Mouse (Mus musculus): ENCODE data around the gene Adcy1.

The Adcy1 gene

DNA sequence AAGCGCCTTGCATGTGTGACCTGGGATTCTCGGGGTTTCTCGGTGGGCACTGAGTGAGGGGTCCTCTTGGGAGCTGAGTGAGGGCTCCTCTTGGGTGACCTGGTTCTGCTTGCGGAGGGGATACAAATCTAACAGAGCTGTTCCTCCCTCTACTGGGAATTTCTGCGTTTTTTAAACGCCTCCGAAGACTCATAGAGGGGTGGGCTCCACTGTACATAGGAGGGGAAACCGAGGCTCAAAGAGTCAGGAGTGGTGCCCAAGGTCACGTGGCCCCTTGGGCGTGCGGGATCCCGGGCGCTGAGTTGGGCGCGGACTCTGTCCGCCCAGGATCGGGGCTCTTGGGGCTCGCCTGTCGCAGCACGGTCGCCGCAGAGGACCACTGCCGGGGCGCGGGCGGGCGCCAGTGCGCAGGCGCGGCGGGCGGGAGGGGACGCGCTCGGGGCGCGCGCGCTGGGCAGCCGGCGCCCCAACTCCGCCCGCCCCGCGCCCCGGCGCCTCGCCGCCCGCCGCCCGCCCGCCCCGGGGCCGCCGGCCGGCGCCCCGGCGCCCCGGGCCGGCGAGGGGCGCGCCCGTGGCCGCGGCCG, at the start of gene Adcy1:
Adcy1 (plus strand) TSS at position 489 of the 584 bp plus-strand sequence.
- no peak for DNase-seq (ENCODE audit: low spot score in 2 of 2)

DNA sequence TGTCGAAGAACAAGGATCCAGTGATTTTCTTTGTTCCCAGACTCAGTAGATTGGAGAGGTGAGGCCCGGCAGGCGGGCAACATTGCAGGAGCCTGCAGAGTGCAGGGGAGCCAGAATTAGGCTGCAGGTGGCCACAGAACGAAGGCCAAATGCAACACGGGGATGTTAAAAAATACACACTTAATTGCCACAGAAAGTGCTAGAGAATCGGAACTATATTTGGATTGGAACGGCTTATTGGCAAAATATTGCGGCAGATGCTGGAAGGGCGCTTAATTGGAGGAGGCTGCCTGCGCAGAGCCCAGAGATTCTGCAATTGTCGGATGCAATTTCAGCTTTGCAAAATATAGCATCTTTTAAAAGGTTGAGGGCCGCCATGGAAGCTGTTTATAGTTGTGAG, 46.4 kb upstream of the Adcy1 start:
- peak in 1 of 2 experiments; percentile 33 for DNase-seq (ENCODE audit: low spot score in 2 of 2)

DNA sequence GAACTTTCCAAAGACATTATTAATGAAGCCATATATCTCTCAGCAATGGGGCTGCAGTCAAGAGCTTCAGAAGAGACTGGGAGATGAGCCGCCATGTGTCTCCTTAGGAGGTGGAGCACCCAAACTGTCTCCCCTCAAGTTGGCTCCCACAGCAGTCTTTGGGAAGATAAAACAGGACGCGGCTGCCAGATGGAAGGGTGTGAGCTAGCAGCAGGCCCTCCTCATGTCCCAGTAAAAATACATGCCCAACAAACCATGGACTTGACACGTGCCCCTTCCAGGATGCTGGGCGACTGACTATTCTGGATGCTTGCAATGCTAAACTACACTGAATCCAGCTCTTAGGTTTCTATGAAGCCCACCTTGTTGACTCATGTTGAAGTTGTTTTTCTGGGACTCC, 45.2 kb upstream of the Adcy1 start:
- DNase-seq (ENCODE audit: low spot score in 2 of 2) = peak; percentile 37 to 43

DNA sequence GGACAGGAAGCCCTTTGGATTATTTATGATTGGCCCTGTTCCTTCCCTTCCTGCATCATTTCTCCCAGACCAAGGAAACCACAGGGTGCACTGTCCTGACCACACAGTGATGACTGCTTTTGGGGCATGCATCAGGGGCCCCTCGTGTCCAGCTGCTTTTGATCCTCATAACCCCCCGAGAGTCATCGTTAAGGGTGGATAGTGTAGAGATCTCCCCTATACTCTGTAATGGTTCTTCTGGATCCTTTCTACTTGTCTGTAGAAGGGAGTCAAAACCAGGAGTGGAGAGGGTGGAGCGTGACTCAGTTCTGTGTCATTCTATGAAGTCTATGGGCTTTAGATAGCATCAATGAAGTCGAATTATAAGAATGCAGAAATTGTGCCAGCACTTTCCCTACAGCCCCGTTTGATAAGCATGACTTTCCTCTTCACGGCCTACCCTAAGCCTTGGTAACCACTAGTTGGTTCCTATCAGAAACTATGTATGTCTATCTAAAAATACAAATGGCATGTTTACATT, 44.2 kb upstream of the Adcy1 start:
- peak; percentile 36 for DNase-seq (ENCODE audit: low spot score in 2 of 2)

DNA sequence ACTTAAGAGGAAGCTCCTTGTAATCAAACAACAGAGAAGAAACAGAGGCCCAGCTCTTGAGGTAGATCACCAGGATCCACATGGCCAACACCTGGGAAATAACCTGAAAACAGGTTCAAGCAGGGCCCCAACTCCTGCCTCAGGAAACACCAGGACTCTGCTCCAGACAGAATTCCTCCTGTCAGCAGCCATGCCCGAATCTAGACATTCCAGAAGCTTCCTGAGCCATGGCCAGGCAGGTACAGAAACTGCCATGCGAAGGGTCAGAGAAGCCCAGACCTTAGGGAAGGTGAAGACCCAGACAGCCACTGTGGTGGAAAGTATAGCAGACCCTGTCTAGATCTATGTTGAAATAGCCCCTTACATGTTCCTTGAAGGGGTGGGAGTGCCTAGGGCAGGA, 30.2 kb upstream of the Adcy1 start:
- DNase-seq (ENCODE audit: low spot score in 2 of 2) = no peak

DNA sequence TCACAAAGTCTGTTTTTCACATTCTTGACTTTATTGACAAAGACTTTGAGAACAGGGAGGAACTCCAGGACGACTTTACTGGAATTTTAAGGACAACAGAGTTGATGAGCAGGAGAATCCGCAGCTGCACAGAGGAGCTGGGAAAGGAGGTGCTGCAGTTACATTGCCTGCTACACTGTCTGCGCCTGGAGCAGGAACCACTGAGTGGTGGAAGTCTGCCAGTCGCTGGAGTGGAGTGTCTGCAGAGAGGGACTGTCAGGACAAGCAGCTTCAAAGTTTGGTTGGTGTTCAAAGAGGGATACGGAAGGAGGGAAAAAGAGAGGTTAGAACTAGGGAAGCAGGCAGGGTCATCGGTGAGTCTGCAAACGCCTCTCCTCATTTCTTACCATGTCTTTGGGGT, 23.6 kb upstream of the Adcy1 start:
- DNase-seq (ENCODE audit: low spot score in 2 of 2) = no peak

DNA sequence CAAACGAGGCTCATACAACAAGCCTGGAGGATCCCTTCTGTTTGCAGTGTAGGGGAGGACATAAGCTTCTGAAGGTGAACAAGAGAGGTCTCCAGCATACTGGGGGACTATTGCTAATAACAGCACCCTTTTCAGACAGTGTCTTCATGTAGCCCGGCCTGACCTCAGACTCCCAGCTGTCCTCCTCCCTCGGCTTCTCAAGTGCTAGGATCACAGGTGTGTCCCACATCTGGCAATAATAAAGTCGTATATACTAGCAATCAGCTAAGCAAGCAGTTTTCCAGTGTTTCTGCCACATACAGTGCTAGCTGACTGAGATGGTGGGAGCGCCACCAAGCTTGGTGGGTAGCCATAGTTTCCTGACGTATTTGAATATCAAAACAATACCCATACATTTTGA, 22.5 kb upstream of the Adcy1 start:
- DNase-seq (ENCODE audit: low spot score in 2 of 2) = no peak

DNA sequence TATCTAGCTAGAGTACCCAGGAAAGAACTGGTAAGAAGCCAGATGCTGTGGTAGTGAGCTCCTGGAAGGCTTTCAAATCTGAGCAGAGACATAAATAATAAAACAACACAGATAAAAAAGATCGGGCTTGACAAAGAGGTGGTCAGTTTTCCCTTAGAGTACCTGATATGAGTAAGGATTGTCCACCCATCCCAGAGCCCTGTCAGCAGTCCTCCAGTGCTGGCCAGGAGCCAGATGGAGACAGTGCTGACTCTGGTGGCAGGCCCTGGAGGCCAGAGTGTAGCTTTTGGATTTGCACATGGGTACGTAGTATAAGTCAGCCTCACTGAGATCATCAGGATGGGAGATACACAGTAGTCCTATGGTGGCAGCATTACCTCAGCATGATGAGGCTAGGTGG, 16.1 kb upstream of the Adcy1 start:
- no peak for DNase-seq (ENCODE audit: low spot score in 2 of 2)

DNA sequence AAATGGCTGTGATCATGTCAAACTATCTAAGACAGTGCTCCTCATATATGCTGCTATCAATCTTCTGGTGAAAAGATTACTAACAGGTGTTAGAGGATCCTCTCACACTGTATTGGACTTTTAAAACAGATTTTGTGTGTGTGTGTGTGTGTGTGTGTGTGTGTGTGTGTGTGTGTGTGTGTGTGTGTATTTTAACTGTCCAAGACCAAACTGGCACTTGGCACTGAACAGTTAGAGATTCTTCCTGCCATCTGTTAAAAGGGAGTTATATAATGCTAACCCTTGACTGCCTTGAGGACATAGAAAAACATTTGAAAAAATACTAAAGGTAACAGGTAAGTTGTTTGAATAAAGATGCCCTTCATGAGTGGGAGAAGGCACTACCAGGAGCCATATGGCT, 15.7 kb upstream of the Adcy1 start:
- DNase-seq (ENCODE audit: low spot score in 2 of 2) = no peak

DNA sequence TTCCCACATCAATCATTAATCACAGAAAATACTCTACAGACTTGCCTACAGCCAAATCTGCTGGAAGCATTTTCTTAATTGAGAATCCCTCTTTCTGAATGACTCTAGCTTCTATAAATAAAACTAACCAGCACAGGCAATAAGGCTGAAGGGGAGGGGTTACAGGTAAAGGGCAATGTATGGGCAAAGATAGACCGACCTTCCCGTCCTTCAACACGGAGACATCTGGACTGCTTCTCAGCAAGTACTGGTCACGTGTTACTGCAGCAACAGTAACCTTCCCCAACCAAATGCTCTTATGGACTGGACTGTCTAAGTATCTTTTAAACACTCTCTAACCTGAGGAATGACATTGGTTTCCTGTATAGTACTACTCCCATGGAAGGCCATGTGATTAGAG, 9.6 kb upstream of the Adcy1 start:
- DNase-seq (ENCODE audit: low spot score in 2 of 2) = no peak

DNA sequence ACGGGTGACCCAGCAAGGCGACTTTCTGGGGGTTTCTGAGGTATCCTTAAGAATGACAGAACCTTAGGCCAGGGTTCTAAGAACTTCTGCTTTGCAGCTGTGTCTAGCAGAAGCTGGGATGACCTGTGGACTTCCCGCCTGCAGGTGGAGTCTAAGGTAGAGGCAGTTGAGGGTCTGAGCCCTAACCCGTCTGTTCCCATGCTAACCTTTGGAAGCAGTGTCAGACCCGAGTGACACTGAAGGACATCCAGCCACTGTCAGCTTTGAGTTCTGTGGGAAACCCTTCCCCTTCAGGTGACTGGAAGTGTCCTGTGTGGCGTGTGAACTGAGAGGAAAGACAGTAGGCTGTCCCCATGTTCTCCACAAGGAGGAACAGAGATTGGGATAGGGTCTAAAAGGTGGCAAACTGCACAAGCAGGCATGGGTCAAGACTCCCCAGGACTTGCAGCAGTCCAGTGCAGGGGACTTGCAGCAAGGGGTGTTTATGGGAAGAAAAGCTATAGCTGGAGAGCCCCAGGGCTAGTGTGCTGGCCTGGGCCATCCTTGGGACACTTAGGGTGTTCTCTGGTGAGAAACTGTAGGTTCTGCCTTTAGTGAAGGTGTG, 8.5 kb upstream of the Adcy1 start:
- no peak for DNase-seq (ENCODE audit: low spot score in 2 of 2)

DNA sequence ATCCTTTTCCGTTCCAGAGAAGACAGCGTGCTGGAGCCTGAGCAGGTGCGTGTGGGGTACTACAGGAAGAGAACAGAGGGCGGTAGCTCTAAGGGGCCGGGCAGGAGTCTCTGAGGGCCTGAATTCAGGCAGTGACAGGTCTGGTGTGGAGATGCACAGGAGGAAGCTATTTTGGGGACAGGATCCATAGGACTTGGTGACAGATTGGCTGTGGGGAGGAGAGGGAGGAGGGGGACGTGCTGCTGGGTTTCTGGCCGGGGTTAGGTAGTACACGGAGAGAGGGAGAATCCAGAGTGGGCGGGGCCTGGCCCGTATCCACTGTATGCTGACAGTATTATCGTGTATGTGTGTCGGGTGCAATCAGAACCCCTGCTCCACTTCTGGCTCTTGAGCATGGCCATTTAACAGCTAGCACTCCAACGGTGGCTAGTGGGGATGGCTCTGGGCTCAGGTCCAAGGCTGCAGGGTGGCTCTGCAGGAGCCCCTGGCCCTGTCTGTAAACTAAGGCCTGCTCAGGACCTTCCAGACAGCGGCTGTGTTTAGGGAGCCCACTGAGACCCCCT, 7.8 kb upstream of the Adcy1 start:
- peak; percentile 71 to 75 for DNase-seq (ENCODE audit: low spot score in 2 of 2)

DNA sequence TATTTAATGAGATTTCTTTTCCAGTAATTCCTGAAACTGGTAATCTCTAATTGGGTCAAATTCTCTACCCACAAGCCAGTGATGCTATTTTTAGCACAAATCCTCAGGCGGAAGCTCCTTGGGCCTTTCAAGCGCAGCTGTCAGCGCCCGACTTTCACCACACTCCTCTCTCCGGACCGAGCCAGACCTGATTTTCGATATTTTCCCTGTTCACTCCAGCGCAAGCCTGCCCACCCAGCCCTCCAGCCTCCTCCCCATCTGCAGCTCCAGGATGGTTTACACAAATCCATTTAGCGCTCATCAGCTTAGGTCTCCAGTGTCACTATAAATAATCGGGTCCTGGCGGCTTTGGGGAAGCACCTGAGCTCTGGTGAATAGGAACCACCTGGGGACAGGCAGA, 7.2 kb upstream of the Adcy1 start:
- DNase-seq (ENCODE audit: low spot score in 2 of 2) = no peak

DNA sequence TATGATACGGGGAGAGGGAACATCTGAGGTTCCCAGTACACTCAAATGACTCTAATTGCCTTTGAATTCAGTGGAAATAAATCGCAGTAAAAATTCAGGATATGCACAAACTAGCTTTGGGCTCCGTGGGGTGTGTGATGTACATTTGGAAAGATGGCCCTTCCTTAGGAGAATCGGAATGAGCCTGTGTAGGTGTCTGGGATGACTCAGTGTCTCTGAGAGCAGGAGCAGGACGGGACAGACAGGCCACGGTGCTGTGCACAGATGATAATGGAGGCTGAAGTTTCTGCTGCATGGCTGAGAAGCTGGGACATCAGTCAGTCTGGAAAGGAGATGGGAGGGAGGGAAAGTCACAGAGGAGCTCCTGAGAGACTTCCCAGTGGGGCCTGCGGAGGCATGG, 5.5 kb upstream of the Adcy1 start:
- DNase-seq (ENCODE audit: low spot score in 2 of 2) = no peak

DNA sequence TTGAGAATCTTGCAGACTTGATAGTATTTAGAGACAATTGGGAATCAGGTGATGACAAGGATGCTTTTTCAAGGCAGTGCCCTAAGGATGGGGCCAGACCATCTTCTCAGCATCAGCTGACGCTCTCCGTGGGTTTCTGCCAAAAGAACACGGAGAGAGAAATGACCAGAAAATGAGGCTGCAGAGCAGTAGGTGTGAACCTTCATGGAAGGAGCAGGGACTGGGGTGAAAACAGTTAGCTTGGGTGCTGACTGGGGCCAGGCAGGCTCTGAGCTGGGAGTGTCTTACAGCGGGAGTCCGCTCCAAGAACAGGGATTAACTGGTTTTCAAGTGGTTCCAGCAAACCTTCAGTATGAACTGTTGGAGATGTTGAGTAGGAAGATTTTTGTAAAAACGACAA, 1.3 kb upstream of the Adcy1 start:
- DNase-seq (ENCODE audit: low spot score in 2 of 2) = no peak

DNA sequence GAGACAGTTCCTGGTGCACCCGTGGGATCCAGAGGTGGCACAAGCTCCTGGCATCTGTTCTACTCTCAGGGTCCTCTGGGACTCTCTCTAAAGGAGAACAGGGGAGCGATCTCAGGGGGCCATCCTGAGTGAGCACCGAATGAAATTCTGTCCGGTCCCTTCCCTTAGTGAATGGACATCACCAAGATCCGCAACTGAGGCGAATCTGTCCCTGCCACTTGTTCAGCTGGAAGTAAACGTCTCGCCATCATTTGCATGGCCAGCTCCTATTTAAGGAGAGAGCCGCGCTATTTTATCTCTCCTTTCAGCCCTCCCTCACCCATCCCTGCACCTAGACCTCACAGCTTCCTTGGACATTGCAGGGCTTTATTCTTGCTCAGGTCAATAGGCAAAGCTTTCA, 723 bp upstream of the Adcy1 start:
- DNase-seq (ENCODE audit: low spot score in 2 of 2) = no peak

DNA sequence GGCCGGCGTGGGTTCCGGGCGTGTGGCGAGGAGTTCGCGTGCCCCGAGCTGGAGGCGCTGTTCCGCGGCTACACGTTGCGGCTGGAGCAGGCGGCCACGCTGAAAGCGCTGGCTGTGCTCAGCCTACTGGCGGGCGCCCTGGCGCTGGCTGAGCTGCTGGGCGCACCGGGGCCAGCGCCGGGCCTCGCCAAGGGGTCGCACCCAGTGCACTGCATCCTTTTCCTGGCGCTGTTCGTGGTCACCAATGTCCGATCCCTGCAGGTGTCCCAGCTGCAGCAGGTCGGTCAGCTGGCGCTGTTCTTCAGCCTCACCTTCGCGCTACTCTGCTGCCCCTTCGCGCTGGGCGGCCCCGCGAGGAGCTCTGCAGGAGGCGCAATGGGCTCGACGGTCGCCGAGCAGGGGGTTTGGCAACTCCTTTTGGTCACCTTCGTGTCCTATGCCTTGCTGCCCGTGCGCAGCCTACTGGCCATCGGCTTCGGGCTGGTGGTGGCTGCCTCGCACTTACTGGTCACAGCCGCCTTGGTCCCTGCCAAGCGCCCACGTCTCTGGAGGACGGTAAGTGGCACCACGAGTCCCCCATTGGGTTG, 485 bp downstream of the Adcy1 start:
- no peak for DNase-seq (ENCODE audit: low spot score in 2 of 2)

DNA sequence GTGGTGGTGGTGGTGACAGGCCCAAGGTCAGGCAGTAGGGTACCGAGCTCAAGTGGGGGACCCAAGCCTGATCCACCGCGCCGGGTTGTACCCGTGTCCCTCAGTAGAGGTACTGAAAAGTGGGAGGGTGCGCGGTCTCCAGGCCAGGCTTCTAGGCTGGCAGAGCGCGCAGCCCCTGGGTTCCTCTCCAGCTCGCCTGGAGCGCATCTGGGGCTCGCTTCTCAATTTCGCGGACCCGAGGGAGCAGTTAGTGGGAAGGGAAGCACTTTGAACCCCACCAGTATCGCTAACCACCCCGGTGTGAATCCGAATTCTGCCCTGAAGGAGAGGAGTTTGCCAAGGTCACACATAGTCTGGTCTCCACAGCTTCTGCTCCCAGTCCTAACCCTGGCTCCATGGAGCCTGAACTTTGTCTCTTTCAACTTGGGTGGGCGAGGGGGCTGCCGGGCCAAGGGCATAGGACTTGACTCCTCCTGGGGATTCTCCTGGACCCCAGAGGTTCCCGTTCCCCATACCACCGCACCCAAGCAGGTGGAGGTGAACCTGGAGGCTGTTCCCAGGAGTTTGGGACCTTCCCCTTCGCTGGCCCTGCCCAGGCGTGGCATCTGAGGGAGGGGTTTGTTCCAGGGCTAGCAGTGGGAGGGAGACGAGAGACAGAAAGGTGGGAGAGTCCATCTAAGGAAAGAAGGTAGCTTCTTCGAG, 1.3 kb downstream of the Adcy1 start:
- DNase-seq (ENCODE audit: low spot score in 2 of 2) = no peak

DNA sequence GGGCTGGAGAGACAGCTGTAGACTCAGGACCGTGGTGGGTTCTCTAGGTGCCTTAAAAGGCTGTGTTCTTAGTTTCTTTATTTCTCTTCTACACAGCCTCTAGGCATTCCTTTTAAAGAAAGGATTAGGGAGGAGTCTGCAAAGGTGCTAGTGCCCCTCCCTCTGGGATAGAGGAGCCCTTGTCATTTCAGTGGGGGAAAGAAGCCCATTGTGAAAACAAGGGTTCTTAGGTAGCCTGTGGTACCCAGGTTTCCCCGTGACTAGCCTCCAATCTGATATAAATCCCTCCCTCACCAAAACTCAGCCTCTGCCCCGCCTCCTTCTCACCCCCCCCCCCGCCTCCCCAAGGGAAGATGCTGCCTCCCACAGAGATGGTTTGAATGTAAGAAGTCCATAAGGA, 2.1 kb downstream of the Adcy1 start:
- DNase-seq (ENCODE audit: low spot score in 2 of 2) = no peak

DNA sequence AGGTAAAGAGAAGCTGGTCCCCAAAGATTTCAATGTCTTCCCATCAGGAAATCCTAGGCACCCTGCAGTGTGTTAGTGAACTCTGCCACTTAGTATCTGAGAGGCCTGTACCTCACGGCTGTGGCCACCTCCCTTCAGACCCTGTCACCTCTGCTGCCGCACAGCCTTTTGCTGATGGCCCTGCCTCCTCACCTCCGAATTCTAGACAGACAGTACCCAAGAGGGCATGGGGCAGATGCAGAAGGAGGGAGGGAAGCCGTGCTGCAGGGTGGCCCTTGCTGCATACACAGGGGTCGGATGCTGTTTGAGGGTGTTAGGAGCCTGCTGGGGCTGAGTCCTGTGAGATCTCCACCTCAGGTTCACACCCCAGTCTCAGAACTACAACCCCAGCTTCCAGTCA, 2.6 kb downstream of the Adcy1 start:
- no peak for DNase-seq (ENCODE audit: low spot score in 2 of 2)

DNA sequence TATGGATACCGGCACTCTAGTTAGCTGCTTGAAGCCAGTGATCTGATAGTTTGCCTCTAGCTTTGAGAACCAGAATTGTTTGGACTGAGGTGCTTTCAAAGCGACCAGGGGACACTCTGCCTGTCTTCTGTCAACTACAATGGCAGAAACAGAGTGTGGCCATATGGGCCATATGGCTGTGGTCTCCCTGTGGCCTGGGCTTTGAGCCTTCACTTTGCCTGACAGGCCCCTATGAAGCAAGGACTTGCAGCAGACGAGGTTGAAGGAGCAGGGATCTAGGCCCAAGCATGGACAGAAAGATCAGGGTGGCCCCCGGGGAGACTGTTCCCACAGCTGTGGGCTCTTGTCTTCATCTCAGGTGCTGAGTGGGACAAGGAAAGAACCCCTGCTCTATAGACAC, 4.0 kb downstream of the Adcy1 start:
- no peak for DNase-seq (ENCODE audit: low spot score in 2 of 2)

DNA sequence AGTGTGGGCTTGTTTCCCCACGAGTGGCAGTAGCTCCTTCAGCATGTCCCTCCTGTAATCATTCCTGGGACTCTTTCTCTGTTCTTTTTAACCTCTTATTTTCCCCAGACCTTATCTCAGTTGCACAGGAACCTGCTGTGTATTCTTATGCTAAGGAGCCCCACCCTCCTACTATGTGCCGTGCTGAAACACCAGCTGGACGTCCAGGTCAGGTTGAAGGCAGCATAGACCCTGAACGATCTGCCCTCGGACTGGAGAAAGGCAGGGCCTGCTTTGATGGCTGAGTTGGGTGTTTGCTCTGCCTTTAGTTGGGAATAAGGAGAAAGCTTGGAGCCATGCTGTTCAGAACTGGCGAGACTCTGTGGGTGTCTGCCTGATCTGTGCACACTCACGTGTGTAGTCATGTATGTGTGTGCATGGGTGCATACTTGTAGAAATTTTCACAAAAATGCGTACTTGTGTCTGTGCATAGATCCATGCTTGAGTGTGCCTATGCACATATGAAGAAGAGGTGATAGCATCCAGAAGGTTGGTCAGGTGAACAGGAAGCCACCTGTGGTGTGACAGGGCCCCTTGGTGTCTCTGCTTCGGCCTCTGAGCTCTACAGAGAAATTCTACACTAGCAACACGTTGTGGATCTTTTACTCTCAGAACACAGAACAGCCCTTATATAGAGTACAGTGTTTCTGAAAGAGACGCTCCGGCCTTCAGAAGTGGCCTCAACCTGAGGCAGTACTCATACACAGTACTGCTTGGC, 5.4 kb downstream of the Adcy1 start:
- no peak for DNase-seq (ENCODE audit: low spot score in 2 of 2)
